Mouse (Mus musculus) kidney, postnatal 25 days (tissue): ENCODE results near the gene Cav1.
A peak's percentile ranks its signal among the peaks of the same experiment; 100 is the strongest.

ENCODE experiments used
- DNase-seq, 2 experiments: peaks; one replicate each; pipeline ENCODE4 v3.0.0; 2021; ENCODE audit warnings: mixed read lengths in 2 of 2

The Cav1 gene

GRCm38 (mm10) chr6:17317944-17318343, 11.8 kb downstream of the Cav1 start:
- no peak for DNase-seq

- DNase-seq = no peak
Observed at GRCm38 (mm10) chr6:17321976-17322375, 15.8 kb downstream of the Cav1 start.

- no peak for DNase-seq
Observed at GRCm38 (mm10) chr6:17327216-17327615, 21.1 kb downstream of the Cav1 start.

GRCm38 (mm10) chr6:17329801-17330200, 23.7 kb downstream of the Cav1 start:
- no peak for DNase-seq

GRCm38 (mm10) chr6:17337724-17338123, 31.6 kb downstream of the Cav1 start:
- DNase-seq = no peak

- DNase-seq = no peak
Observed at GRCm38 (mm10) chr6:17340406-17340805, 34.3 kb downstream of the Cav1 start.

GRCm38 (mm10) chr6:17348011-17348410, 41.9 kb downstream of the Cav1 start:
- DNase-seq = no peak

GRCm38 (mm10) chr6:17350803-17351202, 44.7 kb downstream of the Cav1 start:
- no peak for DNase-seq

- DNase-seq = peak; percentile 18 to 39
Observed at GRCm38 (mm10) chr6:17358896-17359690, 53.0 kb downstream of the Cav1 start.

GRCm38 (mm10) chr6:17362771-17363170, 56.6 kb downstream of the Cav1 start:
- no peak for DNase-seq

- DNase-seq = no peak
Observed at GRCm38 (mm10) chr6:17363446-17364179, 57.5 kb downstream of the Cav1 start.

- DNase-seq = no peak
Observed at GRCm38 (mm10) chr6:17374326-17374725, 68.2 kb downstream of the Cav1 start.

- no peak for DNase-seq
Observed at GRCm38 (mm10) chr6:17377371-17377770, 71.2 kb downstream of the Cav1 start.

- DNase-seq = no peak
Observed at GRCm38 (mm10) chr6:17380102-17380501, 74.0 kb downstream of the Cav1 start.

GRCm38 (mm10) chr6:17381690-17382089, 75.6 kb downstream of the Cav1 start:
- peak; percentile 18 to 54 for DNase-seq

- DNase-seq = no peak
Observed at GRCm38 (mm10) chr6:17385531-17385930, 79.4 kb downstream of the Cav1 start.

GRCm38 (mm10) chr6:17387991-17388710, 82.0 kb downstream of the Cav1 start:
- no peak for DNase-seq
